Mouse (Mus musculus): ENCODE measurements around the gene Kctd20.

Kctd20 gene

GRCm38 (mm10) chr17:28934120-28934916, 17.4 kb upstream of the Kctd20 start:
- no peak for DNase-seq

GRCm38 (mm10) chr17:28936133-28936532, 15.6 kb upstream of the Kctd20 start:
- no peak for DNase-seq

GRCm38 (mm10) chr17:28936622-28937345, 15.0 kb upstream of the Kctd20 start:
- DNase-seq: peak in 1 of 2 experiments; percentile 26

- DNase-seq: no peak
Measured at GRCm38 (mm10) chr17:28940776-28941555, 10.8 kb upstream of the Kctd20 start.

- peak in 1 of 2 experiments; percentile 32 for DNase-seq
Measured at GRCm38 (mm10) chr17:28942101-28942500, 9.6 kb upstream of the Kctd20 start.

- DNase-seq: no peak
Measured at GRCm38 (mm10) chr17:28943740-28944139, 8.0 kb upstream of the Kctd20 start, which contains the start of gene Pxt1. TSS of gene Pxt1 (minus strand) at chr17:28943840.

- no peak for DNase-seq
Measured at GRCm38 (mm10) chr17:28944481-28944880, 7.3 kb upstream of the Kctd20 start.

GRCm38 (mm10) chr17:28947011-28947939, 4.5 kb upstream of the Kctd20 start:
- no peak for DNase-seq

- DNase-seq: no peak
Measured at GRCm38 (mm10) chr17:28948661-28949060, 3.1 kb upstream of the Kctd20 start.

- DNase-seq: no peak
Measured at GRCm38 (mm10) chr17:28950751-28951150, 999 bp upstream of the Kctd20 start.

- no peak for DNase-seq
Measured at GRCm38 (mm10) chr17:28953251-28953650, 1.5 kb downstream of the Kctd20 start.

- no peak for DNase-seq
Measured at GRCm38 (mm10) chr17:28954416-28954815, 2.7 kb downstream of the Kctd20 start.

GRCm38 (mm10) chr17:28960597-28960996, 8.8 kb downstream of the Kctd20 start:
- no peak for DNase-seq

GRCm38 (mm10) chr17:28961596-28961995, 9.8 kb downstream of the Kctd20 start:
- DNase-seq: no peak

- DNase-seq: peak; percentile 18 to 24
Measured at GRCm38 (mm10) chr17:28967021-28967610, 15.4 kb downstream of the Kctd20 start.

GRCm38 (mm10) chr17:28970122-28970521, 18.4 kb downstream of the Kctd20 start:
- no peak for DNase-seq

- no peak for DNase-seq
Measured at GRCm38 (mm10) chr17:28979091-28979490, 27.3 kb downstream of the Kctd20 start.

GRCm38 (mm10) chr17:28981081-28981480, 29.3 kb downstream of the Kctd20 start:
- no peak for DNase-seq

- no peak for DNase-seq
Measured at GRCm38 (mm10) chr17:28982591-28982990, 30.8 kb downstream of the Kctd20 start.

- no peak for DNase-seq
Measured at GRCm38 (mm10) chr17:28984724-28985420, 33.1 kb downstream of the Kctd20 start.

GRCm38 (mm10) chr17:28986833-28987232, 35.1 kb downstream of the Kctd20 start:
- peak; percentile 23 to 24 for DNase-seq
